Mouse (Mus musculus): Measurements from ENCODE around the gene Phrf1.

GRCm38 (mm10) chr7:141194830-141195229 is 33.8 kb upstream of the Phrf1 start:
- TF ChIP-seq CTCF (IDR thresholded peaks at IDR 0.05) = no peak
- peak; percentile 58; the same call in 1 of the 2 replicates for TF ChIP-seq POLR2A (IDR thresholded peaks at IDR 0.05; ENCODE audit: insufficient read depth, low read depth, low read length)
